ENCODE assay signal across 22 mouse cellular contexts in the genomic region with DNA sequence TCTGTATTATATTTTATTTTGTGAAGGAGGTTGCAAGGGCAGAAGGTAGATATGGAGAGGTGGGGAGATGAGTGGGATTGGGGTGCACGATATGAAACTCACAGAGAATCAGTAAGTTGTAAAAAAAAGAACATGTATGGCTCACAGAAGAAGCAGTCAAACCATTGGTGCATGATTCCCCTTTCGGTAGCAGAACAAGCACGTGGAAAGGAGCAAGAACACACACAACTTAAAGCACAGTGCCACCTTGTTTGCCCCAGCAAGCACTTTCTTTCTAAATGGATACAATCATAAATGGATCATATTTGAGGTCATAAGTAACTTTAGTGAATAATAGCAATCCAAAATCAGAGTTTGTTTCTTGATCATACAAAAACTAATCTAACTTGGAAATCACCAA. TPM values are rescaled to one million over a fixed set of nuclear protein-coding genes. Genes with fewer than 3 reads are reported as not detected.
DNase-seq lines count a peak whose midpoint lies in the region; ATAC-seq and TF ChIP-seq lines count a peak whose summit lies in the region.
"Had no signal": no experiment of that assay in that cellular context is flagged by ENCODE, and none has a peak within 500 bp of the region (broad histone marks: within the 10 kb centered on the region; RNA-seq: fewer than 3 reads in every experiment).

No protein-coding gene starts in this region.

- no peak overlapping the region for H3K9ac ChIP-seq in CH12.LX (ENCODE audit: insufficient read depth, low read depth)
- no peak overlapping the region for H3K9ac ChIP-seq in forebrain, embryonic 14.5 days (ENCODE audit: low read length)
- H3K9ac ChIP-seq: embryonic facial prominence, embryonic 13.5 days; embryonic facial prominence, embryonic 15.5 days; forebrain, embryonic 12.5 days; forebrain, embryonic 15.5 days; forebrain, postnatal 0 days had no signal

- dilution Hi-C loops in CH12.LX (cut with MboI; ENCODE audit: extremely low pct_ligation_motif_present, extremely low pct_unique_long_range_greater_than_20kb, low sequenced_read_pairs), result no loop called here

- no peak for ATAC-seq in forebrain, embryonic 14.5 days
- ATAC-seq: CD4-positive, CD25-positive, alpha-beta regulatory T cell, adult 4 months; forebrain, embryonic 15.5 days; forebrain, postnatal 0 days had no signal

- no peak for TF ChIP-seq CTCF in CH12.LX (conservative IDR thresholded peaks at IDR 0.05 in 1 of 2, IDR thresholded peaks at IDR 0.05 in 1 of 2; ENCODE audit: low read depth in 2 of 2, low read length in 2 of 2)

- intact Hi-C loops in heart, postnatal 14 days (cut with DNase I), result loop anchor here (10.0 kb wide), 1 partner anchor 753 kb away; no protein-coding TSS in a partner anchor

- no peak for TF ChIP-seq RAD21 in CH12.LX (IDR thresholded peaks at IDR 0.05; ENCODE audit: low read depth, low read length)

- H3K4me2 ChIP-seq in CH12.LX (ENCODE audit: insufficient read depth, low read depth, poor library complexity, severe bottlenecking), result no peak overlapping the region
- H3K4me2 ChIP-seq in forebrain, embryonic 14.5 days (ENCODE audit: low read length), result no peak overlapping the region
- H3K4me2 ChIP-seq: embryonic facial prominence, embryonic 13.5 days; embryonic facial prominence, embryonic 15.5 days; forebrain, embryonic 12.5 days; forebrain, embryonic 15.5 days had no signal

- H3K79me2 ChIP-seq in CH12.LX (replicated peaks; ENCODE audit: control insufficient read depth, extremely low read depth, insufficient read depth, poor library complexity, severe bottlenecking), result no peaks in the 10 kb centered on the region

- H3K4me3 ChIP-seq in CH12.LX (replicated peaks in 1 of 3; ENCODE audit: low read depth in 2 of 3, low read length in 2 of 3, poor library complexity in 1 of 3), result no peak overlapping the region
- H3K4me3 ChIP-seq in forebrain, embryonic 14.5 days (ENCODE audit: low read depth, low read length), result no peak overlapping the region
- H3K4me3 ChIP-seq: embryonic facial prominence, embryonic 13.5 days; embryonic facial prominence, embryonic 15.5 days; erythroblast, embryonic 14.5 days; forebrain, embryonic 10.5 days; forebrain, embryonic 12.5 days; forebrain, embryonic 15.5 days had no signal

- peak; percentile 24 for DNase-seq in heart, adult 11 months
- DNase-seq in heart, postnatal 14 days, result no peak
- DNase-seq in CH12.LX (ENCODE audit: extremely low read depth), result no peak
- no peak for DNase-seq in testis, postnatal 10 days (ENCODE audit: low spot score)
- no peak for DNase-seq in forebrain, embryonic 14.5 days (ENCODE audit: low spot score)
- DNase-seq: cerebellum, adult 11 months; cerebellum, adult 18-20 months; cerebellum, adult 8-10 months; cerebellum, adult 9-11 months; cerebellum, postnatal 14 days; cerebellum, postnatal 36 days; embryo, embryonic 11 days; forebrain, postnatal 0 days had no signal

- no peak for TF ChIP-seq POLR2A in CH12.LX (IDR thresholded peaks at IDR 0.05; ENCODE audit: low read depth, low read length)

- 81% methylated on average over 3 of the region's 3 CpGs for WGBS in forebrain, embryonic 14.5 days

- no peaks in the 10 kb centered on the region for H3K36me3 ChIP-seq in CH12.LX (replicated peaks in 1 of 2; ENCODE audit: control insufficient read depth in 1 of 2, insufficient read depth in 1 of 2, low read length in 1 of 2)
- H3K36me3 ChIP-seq in forebrain, embryonic 14.5 days (ENCODE audit: control insufficient read depth, insufficient read depth, low read length), result no peaks in the 10 kb centered on the region
- H3K36me3 ChIP-seq: embryonic facial prominence, embryonic 13.5 days; embryonic facial prominence, embryonic 15.5 days; forebrain, embryonic 10.5 days; forebrain, embryonic 12.5 days; forebrain, embryonic 15.5 days had no signal

- H3K27ac ChIP-seq in CH12.LX (ENCODE audit: insufficient read depth, low read depth), result no peak overlapping the region
- H3K27ac ChIP-seq in forebrain, embryonic 14.5 days (ENCODE audit: low read depth, low read length), result no peak overlapping the region
- H3K27ac ChIP-seq: embryonic facial prominence, embryonic 13.5 days; embryonic facial prominence, embryonic 15.5 days; forebrain, embryonic 10.5 days; forebrain, embryonic 12.5 days; forebrain, embryonic 15.5 days had no signal

- peaks cover 3 to 32% of the 10 kb centered on the region in 2 experiments; a peak in 3 of 4 replicates for H3K4me1 ChIP-seq in CH12.LX (ENCODE audit: control insufficient read depth in 1 of 2, insufficient read depth in 2 of 2)
- H3K4me1 ChIP-seq in forebrain, embryonic 14.5 days (ENCODE audit: control insufficient read depth, insufficient read depth, low read length), result no peaks in the 10 kb centered on the region
- H3K4me1 ChIP-seq: embryonic facial prominence, embryonic 13.5 days; embryonic facial prominence, embryonic 15.5 days; forebrain, embryonic 10.5 days; forebrain, embryonic 12.5 days; forebrain, embryonic 15.5 days had no signal

- TF ChIP-seq EP300 in CH12.LX (IDR thresholded peaks at IDR 0.05; ENCODE audit: low read length), result no peak

- in situ Hi-C loops in CH12.LX (cut with MboI; ENCODE audit: low pct_ligation_motif_present, low pct_unique_long_range_greater_than_20kb, low sequenced_read_pairs), result no loop called here

- no peaks in the 10 kb centered on the region for H3K27me3 ChIP-seq in CH12.LX (replicated peaks)
- no peaks in the 10 kb centered on the region for H3K27me3 ChIP-seq in forebrain, embryonic 14.5 days (replicated peaks; ENCODE audit: control insufficient read depth, insufficient read depth, low read length)
- H3K27me3 ChIP-seq: embryonic facial prominence, embryonic 13.5 days; embryonic facial prominence, embryonic 15.5 days; forebrain, embryonic 12.5 days; forebrain, embryonic 15.5 days had no signal

- H3K9me3 ChIP-seq in CH12.LX (replicated peaks; ENCODE audit: low read length), result peaks cover 4% of the 10 kb centered on the region
- no peaks in the 10 kb centered on the region for H3K9me3 ChIP-seq in forebrain, embryonic 14.5 days (replicated peaks; ENCODE audit: control insufficient read depth, low read length)
- H3K9me3 ChIP-seq: embryonic facial prominence, embryonic 13.5 days; embryonic facial prominence, embryonic 15.5 days; forebrain, embryonic 10.5 days; forebrain, embryonic 12.5 days; forebrain, embryonic 15.5 days had no signal

TF ChIP-seq in CH12.LX, 34 proteins besides CTCF, POLR2A, EP300 and RAD21:
- TF ChIP-seq KAT2A (IDR thresholded peaks at IDR 0.05; ENCODE audit: insufficient replicate concordance, low read length), result no peak
- no peak for TF ChIP-seq NRF1 (IDR thresholded peaks at IDR 0.05; ENCODE audit: low read depth, low read length)
- TF ChIP-seq ZKSCAN1 (IDR thresholded peaks at IDR 0.05; ENCODE audit: borderline replicate concordance, low read depth, low read length), result no peak
- TF ChIP-seq MYC (IDR thresholded peaks at IDR 0.05; ENCODE audit: low read depth, low read length), result peak; percentile 92
- no peak for TF ChIP-seq USF1 (IDR thresholded peaks at IDR 0.05; ENCODE audit: low read depth, low read length)
- TF ChIP-seq MAX (IDR thresholded peaks at IDR 0.05; ENCODE audit: low read length), result peak; percentile 87

RNA-seq across cellular contexts. Expression of a gene that starts 24.5 kb away (rescaled TPM):
- total RNA-seq in heart, postnatal 14 days (2021), result 10 to 100 TPM; 32.7 to 36.1 TPM
- total RNA-seq in CH12.LX (2012; rRNA removed) (not detected in 2 replicates), CH12.LX (2014; rRNA removed) (not detected in 2 replicates)
- not detected in 2 replicates for polyA plus RNA-seq in CH12.LX (2012; ENCODE audit: insufficient read length, low read depth)
- polyA plus RNA-seq in forebrain, embryonic 14.5 days (2014; fragmentation: Nextera tagmentation; extraction: Ambion mirVana), result 0.20 TPM in 1 of 2 replicates, not detected in the other
- polyA plus RNA-seq: adrenal gland, adult 2 months; CD4-positive, CD25-positive, alpha-beta regulatory T cell, adult 4 months; embryonic facial prominence, embryonic 11.5 days; erythroblast, embryonic 14.5 days had no signal

Comparison
In these comparisons a context has a peak if more than half of its experiments do, and no peak if none do; other contexts are left out.
1. RNA of a gene that starts 24.5 kb away (total RNA-seq): 32.7 to 36.1 TPM in heart, postnatal 14 days; not detected in CH12.LX; every median in the first group is over 10 times any median in the second.